Mouse (Mus musculus) frontal cortex, postnatal 10 days (tissue): ENCODE measurements at regions not wholly inside any gene's neighbourhood (a gene's known extent, or its start where the extent isn't known, plus 50 kb on each side); places are given as distances from the start of the nearest gene placed in this dataset.

Experiments used
- DNase-seq, 2 experiments: peaks; one replicate each; pipeline ENCODE4 v3.0.0; 2022; ENCODE audit warnings: low spot score in 2 of 2, mixed read lengths in 1 of 2

- no peak for DNase-seq
Observed at GRCm38 (mm10) chr11:112442639-112443038, 339.4 kb upstream of the Sox9 start.

- DNase-seq: no peak
Observed at GRCm38 (mm10) chr11:112443890-112444289, 338.1 kb upstream of the Sox9 start.

GRCm38 (mm10) chr11:112449632-112450031, 332.4 kb upstream of the Sox9 start:
- DNase-seq: no peak

- no peak for DNase-seq
Observed at GRCm38 (mm10) chr11:112450227-112450626, 331.8 kb upstream of the Sox9 start.

- DNase-seq: no peak
Observed at GRCm38 (mm10) chr11:112458075-112458474, 323.9 kb upstream of the Sox9 start.

- DNase-seq: no peak
Observed at GRCm38 (mm10) chr11:112463121-112463520, 318.9 kb upstream of the Sox9 start.

GRCm38 (mm10) chr11:112464386-112464785, 317.6 kb upstream of the Sox9 start:
- no peak for DNase-seq

- DNase-seq: peak; percentile 21 to 61
Observed at GRCm38 (mm10) chr11:112470336-112470735, 311.7 kb upstream of the Sox9 start.

- no peak for DNase-seq
Observed at GRCm38 (mm10) chr11:112473237-112473636, 308.8 kb upstream of the Sox9 start.

- DNase-seq: no peak
Observed at GRCm38 (mm10) chr11:112473681-112474080, 308.3 kb upstream of the Sox9 start.

- DNase-seq: no peak
Observed at GRCm38 (mm10) chr11:112480360-112480759, 301.7 kb upstream of the Sox9 start.

- DNase-seq: peak; percentile 5 to 28
Observed at GRCm38 (mm10) chr11:112501781-112502180, 280.2 kb upstream of the Sox9 start.

- no peak for DNase-seq
Observed at GRCm38 (mm10) chr11:112519076-112519475, 262.9 kb upstream of the Sox9 start.

GRCm38 (mm10) chr11:112524983-112525382, 257.0 kb upstream of the Sox9 start:
- no peak for DNase-seq

- no peak for DNase-seq
Observed at GRCm38 (mm10) chr11:112542573-112542972, 239.5 kb upstream of the Sox9 start.

- no peak for DNase-seq
Observed at GRCm38 (mm10) chr11:112543473-112543872, 238.6 kb upstream of the Sox9 start.

- DNase-seq: no peak
Observed at GRCm38 (mm10) chr11:112545231-112546010, 236.6 kb upstream of the Sox9 start.

- DNase-seq: no peak
Observed at GRCm38 (mm10) chr11:112546162-112546561, 235.9 kb upstream of the Sox9 start.

- DNase-seq: no peak
Observed at GRCm38 (mm10) chr11:112552838-112553237, 229.2 kb upstream of the Sox9 start.

GRCm38 (mm10) chr11:112563027-112563426, 219.0 kb upstream of the Sox9 start:
- no peak for DNase-seq

- DNase-seq: no peak
Observed at GRCm38 (mm10) chr11:112564706-112565215, 217.3 kb upstream of the Sox9 start.

- no peak for DNase-seq
Observed at GRCm38 (mm10) chr11:112566071-112566470, 216.0 kb upstream of the Sox9 start.

- DNase-seq: no peak
Observed at GRCm38 (mm10) chr11:112587386-112587785, 194.6 kb upstream of the Sox9 start.

GRCm38 (mm10) chr11:112588088-112588487, 193.9 kb upstream of the Sox9 start:
- no peak for DNase-seq
